Mouse (Mus musculus) liver, embryonic 14.5 days (tissue): Measurements from ENCODE around the gene Oscp1.

Source experiments
- CTCF ChIP-seq: IDR thresholded peaks from 2 replicates; pipeline ENCODE4 v1.5.1; 2016; ENCODE audit warnings: antibody characterized with exemption, low read depth, control low read depth
- EP300 ChIP-seq: IDR thresholded peaks from 2 replicates; pipeline ENCODE4 v1.6.1; 2016; ENCODE audit warnings: antibody characterized with exemption, low read depth

DNA sequence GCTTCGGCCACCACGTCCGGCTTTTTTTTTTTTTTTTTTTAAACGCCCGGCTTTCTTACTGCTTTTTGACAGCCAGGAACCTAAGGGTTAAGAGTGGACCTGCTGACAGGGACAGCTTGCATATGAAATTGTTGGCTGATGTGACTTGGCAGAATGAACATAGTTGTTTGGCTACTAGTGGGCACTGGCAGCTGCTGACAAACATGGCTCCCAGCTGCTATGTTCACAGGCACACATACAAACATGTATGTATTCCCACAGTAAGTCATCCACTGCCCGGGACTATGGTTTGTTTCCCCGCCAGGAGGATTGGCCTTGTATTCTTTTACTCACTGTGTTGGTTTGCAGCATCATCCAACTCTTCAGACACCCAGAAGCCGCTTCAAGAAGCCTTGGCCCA is 58.8 kb downstream of the Oscp1 start:
- no peak for TF ChIP-seq CTCF
- no peak for TF ChIP-seq EP300
